Mouse (Mus musculus) liver, embryonic 16.5 days (tissue): Measurements from ENCODE around the gene Sec24d. TPM values are rescaled to one million over a fixed set of nuclear protein-coding genes. Genes with fewer than 3 reads are reported as not detected.
A peak's percentile ranks its signal among the peaks of the same experiment; 100 is the strongest.

Experiments used
- ATAC-seq: fragments of 200-750 bp; cut with Nextera tagmentation; 2 replicates; pipeline ENCODE4 v1.8.0; 2017; ENCODE audit warnings: low read depth, mild to moderate bottlenecking, moderate number of reproducible peaks, moderate library complexity
- H3K27ac ChIP-seq: fragments of 300-500 bp; sonication (generic); 2 replicates; pipeline ENCODE4 v1.5.1; 2014; ENCODE audit warnings: mild to moderate bottlenecking, low read length
- H3K27me3 ChIP-seq: fragments of 300-500 bp; sonication (generic); 2 replicates; pipeline ENCODE4 v1.6.1; 2014; ENCODE audit warnings: low read depth, low read length, mixed read lengths; ENCODE audit not compliant: control insufficient read depth, insufficient read depth
- H3K36me3 ChIP-seq: fragments of 300-500 bp; sonication (generic); 2 replicates; pipeline ENCODE4 v1.6.1; 2014; ENCODE audit warnings: mild to moderate bottlenecking; ENCODE audit not compliant: control insufficient read depth, insufficient read depth
- H3K4me1 ChIP-seq: fragments of 300-500 bp; sonication (generic); 2 replicates; pipeline ENCODE4 v1.6.1; 2014; ENCODE audit warnings: low read depth, low read length, mixed read lengths; ENCODE audit not compliant: control insufficient read depth
- H3K4me2 ChIP-seq: fragments of 300-500 bp; sonication (generic); 2 replicates; pipeline ENCODE4 v1.6.1; 2014; ENCODE audit warnings: low read depth, low read length, mixed read lengths
- H3K4me3 ChIP-seq: fragments of 300-500 bp; sonication (generic); 2 replicates; pipeline ENCODE4 v1.5.1; 2014; ENCODE audit warnings: low read depth, mild to moderate bottlenecking, low read length
- H3K9ac ChIP-seq: fragments of 300-500 bp; sonication (generic); 2 replicates; pipeline ENCODE4 v1.6.1; 2014; ENCODE audit warnings: low read depth, low read length
- H3K9me3 ChIP-seq: fragments of 300-500 bp; sonication (generic); replicated peaks from 2 replicates; pipeline ENCODE4 v1.6.1; 2016; ENCODE audit warnings: low read length; ENCODE audit not compliant: control insufficient read depth
- WGBS: fragments of 180-500 bp; shearing (Covaris S2); extraction: QIAGEN DNeasy Blood & Tissue Kit; methylation state at CpG from one replicate; pipeline ENCODE4 v1.1.7; 2014; ENCODE audit not compliant: insufficient replicate concordance; 5-methylcytosine and 5-hydroxymethylcytosine counted together
- polyA plus RNA-seq: library from polyadenylated mRNA; unstranded; fragments of >200 nt; fragmentation: Nextera tagmentation; extraction: Ambion mirVana; gene quantifications from 2 replicates; pipeline ENCODE4 v1.2.1, GENCODE M21; 2015

Sec24d gene
- polyA plus RNA-seq, 1 experiment from 2014 or later = 25.1 TPM

DNA sequence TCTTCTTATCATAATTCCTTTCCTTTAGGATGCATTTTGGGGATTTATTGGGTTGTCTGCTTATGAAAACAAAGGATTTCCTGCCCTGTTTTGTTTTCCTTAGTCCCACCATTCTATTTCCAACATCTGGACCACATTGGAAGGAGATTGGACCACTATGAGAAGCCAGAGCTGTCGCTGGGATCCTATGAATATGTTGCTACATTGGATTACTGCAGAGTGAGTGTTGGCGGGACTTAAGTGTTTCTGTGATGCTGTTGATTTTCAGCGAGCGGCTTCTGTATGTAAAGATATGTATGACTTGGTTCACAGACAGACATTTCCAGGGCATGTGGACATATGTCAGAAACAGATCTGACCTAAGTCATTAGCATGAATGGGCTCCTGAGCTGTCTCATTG, 63.0 kb downstream of the Sec24d start:
- 68% methylated on average over 4 of the region's 4 CpGs for whole genome bisulfite sequencing

DNA sequence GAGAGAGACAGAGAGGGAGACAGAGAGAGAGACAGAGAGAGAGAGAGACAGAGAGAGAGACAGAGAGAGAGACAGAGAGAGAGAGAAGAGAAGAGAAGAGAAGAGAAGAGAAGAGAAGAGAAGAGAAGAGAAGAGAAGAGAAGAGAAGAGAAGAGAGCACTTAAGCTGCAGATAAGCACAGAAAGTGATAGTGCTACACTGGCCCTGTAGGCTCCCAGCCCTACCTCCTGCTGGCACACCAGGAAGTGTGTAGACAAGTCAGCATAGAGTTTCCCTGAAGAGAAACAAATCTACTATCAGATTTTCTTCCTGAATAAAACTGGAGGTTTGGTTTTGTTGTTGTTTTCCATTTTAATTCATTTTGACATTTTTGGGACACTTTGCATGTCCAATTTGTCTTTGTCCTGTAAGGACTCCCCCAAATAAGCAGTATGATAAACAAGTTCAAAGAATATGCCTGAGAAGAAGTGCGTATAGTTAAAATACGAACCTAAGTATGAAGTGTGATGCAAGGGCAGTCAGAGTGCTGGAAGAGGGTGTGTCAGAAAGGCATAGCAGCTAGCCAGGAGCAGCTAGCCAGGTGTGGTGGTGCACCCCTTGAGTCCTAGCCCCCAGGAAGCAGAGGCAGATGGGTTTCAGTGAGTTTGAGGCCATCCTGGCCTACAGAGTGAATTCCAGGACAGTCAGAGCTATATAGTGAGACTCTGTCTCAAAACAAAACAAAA, 65.2 kb downstream of the Sec24d start:
- no peaks in the 10 kb centered on the region for H3K9me3 ChIP-seq
- ATAC-seq = no peak
- H3K36me3 ChIP-seq = no peaks in the 10 kb centered on the region
- H3K9ac ChIP-seq = no peak overlapping the region
- H3K4me1 ChIP-seq = no peaks in the 10 kb centered on the region
- no peak overlapping the region for H3K4me2 ChIP-seq
- no peaks in the 10 kb centered on the region for H3K27me3 ChIP-seq
- H3K27ac ChIP-seq = no peak overlapping the region
- no peak overlapping the region for H3K4me3 ChIP-seq
- WGBS = 64% methylated on average over 2 of the region's 2 CpGs

More for the DNA sequence above, 63.0 kb downstream of the Sec24d start:
- H3K4me2 ChIP-seq = no peak overlapping the region
- no peak overlapping the region for H3K4me3 ChIP-seq
- H3K27me3 ChIP-seq = no peaks in the 10 kb centered on the region
- no peak for ATAC-seq
- H3K9me3 ChIP-seq = no peaks in the 10 kb centered on the region
- no peak overlapping the region for H3K27ac ChIP-seq
- H3K36me3 ChIP-seq = no peaks in the 10 kb centered on the region
- H3K4me1 ChIP-seq = no peaks in the 10 kb centered on the region
- no peak overlapping the region for H3K9ac ChIP-seq

DNA sequence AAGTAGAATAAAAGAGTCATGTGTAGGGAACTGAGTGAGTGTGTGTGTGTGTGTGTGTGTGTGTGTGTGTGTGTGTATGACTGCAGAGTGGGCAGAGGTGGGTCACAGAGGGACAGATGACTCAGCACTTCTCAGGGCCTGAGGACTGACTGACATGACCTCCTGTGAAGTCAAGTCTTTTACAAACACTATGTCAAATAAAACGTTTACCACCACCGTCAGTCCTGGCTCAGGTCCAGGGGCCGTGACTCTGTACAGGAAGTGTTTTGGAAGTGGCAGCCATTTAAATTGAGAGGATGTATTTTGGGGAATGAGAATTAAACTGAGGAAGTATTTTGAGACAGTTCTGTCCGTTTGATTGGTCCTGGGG, 65.8 kb downstream of the Sec24d start:
- no peaks in the 10 kb centered on the region for H3K36me3 ChIP-seq
- H3K9me3 ChIP-seq = no peaks in the 10 kb centered on the region
- H3K4me3 ChIP-seq = no peak overlapping the region
- H3K4me2 ChIP-seq = no peak overlapping the region
- H3K4me1 ChIP-seq = no peaks in the 10 kb centered on the region
- ATAC-seq = peak; percentile 81
- no peak overlapping the region for H3K9ac ChIP-seq
- 24% methylated on average over 4 of the region's 4 CpGs for WGBS
- H3K27me3 ChIP-seq = no peaks in the 10 kb centered on the region
- H3K27ac ChIP-seq = no peak overlapping the region

DNA sequence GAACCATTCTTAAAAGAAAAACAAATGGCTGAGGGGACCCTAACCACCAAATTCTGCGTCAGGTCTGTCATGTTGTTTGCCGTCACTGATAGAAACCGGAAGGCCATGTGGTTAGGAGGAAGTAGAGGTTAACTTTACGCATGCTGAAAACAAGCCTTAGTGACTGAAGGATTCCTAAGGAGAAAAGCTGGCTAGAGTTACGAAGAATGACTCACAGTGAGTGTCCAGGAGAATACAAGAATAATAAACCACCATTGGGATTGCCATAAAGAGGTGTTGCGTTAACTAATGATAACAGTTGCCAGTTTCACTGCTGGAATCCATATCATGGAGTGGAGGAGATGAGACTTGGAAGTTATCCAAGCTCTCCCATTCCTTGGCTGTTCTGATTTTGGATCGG, 67.7 kb downstream of the Sec24d start:
- no peak overlapping the region for H3K4me2 ChIP-seq
- no peaks in the 10 kb centered on the region for H3K9me3 ChIP-seq
- no peak for ATAC-seq
- no peaks in the 10 kb centered on the region for H3K27me3 ChIP-seq
- 41% methylated on average over 7 of the region's 7 CpGs for WGBS
- no peak overlapping the region for H3K27ac ChIP-seq
- no peak overlapping the region for H3K4me3 ChIP-seq
- no peaks in the 10 kb centered on the region for H3K36me3 ChIP-seq
- no peaks in the 10 kb centered on the region for H3K4me1 ChIP-seq
- H3K9ac ChIP-seq = no peak overlapping the region

DNA sequence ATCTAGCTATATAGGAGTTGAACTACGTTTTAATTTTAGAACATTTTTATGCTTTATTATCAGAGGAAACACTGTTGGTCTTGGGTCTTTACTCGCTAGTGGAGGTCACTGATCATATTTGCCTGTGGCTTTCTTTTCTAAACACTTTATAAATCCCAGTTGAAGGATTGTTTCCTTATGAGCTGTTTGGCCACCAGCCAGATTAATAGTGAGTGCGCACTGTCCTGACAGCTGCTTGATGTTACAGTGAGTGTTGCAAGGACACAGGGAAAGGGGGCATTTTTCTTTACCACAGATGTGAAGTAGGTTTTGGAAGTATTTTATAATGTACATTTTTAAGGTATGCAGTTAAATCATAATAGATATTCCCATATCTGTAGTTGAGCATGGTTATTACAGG, 68.2 kb downstream of the Sec24d start:
- Histone ChIP-seq H3K4me1 (no peaks in the 10 kb centered on the region), H3K4me2 (no peak overlapping the region), H3K9ac (no peak overlapping the region), H3K27ac (no peak overlapping the region), H3K36me3 (no peaks in the 10 kb centered on the region), H3K9me3 (no peaks in the 10 kb centered on the region), H3K4me3 (no peak overlapping the region), H3K27me3 (no peaks in the 10 kb centered on the region)
- no peak for ATAC-seq
- 55% methylated on average over 3 of the region's 3 CpGs for WGBS

DNA sequence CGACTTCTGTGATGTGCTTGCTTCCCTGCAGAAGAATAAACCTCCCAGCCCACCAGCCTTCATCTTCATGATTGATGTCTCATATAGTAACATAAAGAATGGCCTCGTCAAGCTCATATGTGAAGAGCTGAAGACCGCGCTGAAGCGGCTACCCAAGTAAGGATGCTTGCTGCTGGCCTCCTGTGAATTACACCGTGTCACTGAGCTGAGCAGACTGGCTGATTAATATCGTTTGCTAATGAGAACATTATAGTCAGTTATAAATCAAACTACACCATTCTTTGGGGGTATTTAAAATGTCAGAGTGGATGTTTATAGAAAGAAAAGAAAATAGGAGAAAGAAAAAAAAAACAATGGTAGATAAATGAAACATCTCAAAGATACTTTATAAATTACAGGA, 69.2 kb downstream of the Sec24d start:
- Histone ChIP-seq H3K4me2 (no peak overlapping the region), H3K4me3 (no peak overlapping the region), H3K36me3 (no peaks in the 10 kb centered on the region), H3K27me3 (no peaks in the 10 kb centered on the region), H3K4me1 (no peaks in the 10 kb centered on the region), H3K27ac (no peak overlapping the region), H3K9ac (no peak overlapping the region), H3K9me3 (no peaks in the 10 kb centered on the region)
- no peak for ATAC-seq
- 70% methylated on average over 7 of the region's 7 CpGs for WGBS

DNA sequence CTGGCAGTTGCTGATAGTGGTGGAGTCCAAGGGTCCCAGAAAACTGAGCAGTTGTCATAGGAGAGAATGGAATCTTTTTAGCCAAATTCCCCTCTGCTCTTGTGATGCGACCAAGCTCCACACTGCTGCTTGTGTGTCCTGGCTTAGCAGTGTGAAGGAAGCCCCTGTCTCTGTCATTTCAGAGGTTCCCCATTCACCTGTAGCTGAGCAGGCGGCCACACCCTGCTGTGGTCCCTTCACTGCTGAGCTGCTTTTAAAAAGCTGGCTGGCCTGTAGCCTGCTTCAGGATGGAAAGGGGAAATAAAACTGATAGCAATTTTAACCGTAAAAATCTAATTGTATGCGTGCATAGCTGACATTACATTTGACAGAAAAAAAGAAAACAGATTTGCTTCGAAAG, 69.7 kb downstream of the Sec24d start:
- Histone ChIP-seq H3K4me2 (no peak overlapping the region), H3K9ac (no peak overlapping the region), H3K27ac (no peak overlapping the region), H3K4me1 (no peaks in the 10 kb centered on the region), H3K36me3 (no peaks in the 10 kb centered on the region), H3K4me3 (no peak overlapping the region), H3K27me3 (no peaks in the 10 kb centered on the region), H3K9me3 (no peaks in the 10 kb centered on the region)
- no peak for ATAC-seq
- 60% methylated on average over 5 of the region's 5 CpGs for WGBS

DNA sequence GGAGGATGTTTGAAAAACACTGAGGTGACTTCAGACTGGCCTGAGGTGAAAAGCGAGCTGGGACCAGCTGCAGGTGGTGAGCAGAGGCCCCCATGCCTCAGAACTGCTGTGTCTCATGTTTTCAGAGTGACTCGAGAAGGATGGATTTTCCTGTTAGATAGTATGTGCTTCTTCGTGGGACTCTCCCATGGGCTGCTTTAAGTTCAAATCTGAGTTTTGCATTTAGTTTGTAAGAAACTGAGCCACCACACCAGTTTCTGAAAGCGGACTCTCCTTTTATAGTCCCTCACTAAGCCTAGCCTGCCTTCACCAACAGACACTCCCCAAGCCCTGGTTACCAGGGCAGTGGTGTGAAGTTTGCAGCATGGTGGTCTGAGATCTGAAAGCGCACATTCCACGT, 70.6 kb downstream of the Sec24d start:
- Histone ChIP-seq H3K4me1 (no peaks in the 10 kb centered on the region), H3K27me3 (no peaks in the 10 kb centered on the region), H3K9me3 (no peaks in the 10 kb centered on the region), H3K4me3 (no peak overlapping the region), H3K4me2 (no peak overlapping the region), H3K36me3 (no peaks in the 10 kb centered on the region), H3K27ac (no peak overlapping the region), H3K9ac (no peak overlapping the region)
- ATAC-seq = no peak
- 65% methylated on average over 6 of the region's 6 CpGs for WGBS

DNA sequence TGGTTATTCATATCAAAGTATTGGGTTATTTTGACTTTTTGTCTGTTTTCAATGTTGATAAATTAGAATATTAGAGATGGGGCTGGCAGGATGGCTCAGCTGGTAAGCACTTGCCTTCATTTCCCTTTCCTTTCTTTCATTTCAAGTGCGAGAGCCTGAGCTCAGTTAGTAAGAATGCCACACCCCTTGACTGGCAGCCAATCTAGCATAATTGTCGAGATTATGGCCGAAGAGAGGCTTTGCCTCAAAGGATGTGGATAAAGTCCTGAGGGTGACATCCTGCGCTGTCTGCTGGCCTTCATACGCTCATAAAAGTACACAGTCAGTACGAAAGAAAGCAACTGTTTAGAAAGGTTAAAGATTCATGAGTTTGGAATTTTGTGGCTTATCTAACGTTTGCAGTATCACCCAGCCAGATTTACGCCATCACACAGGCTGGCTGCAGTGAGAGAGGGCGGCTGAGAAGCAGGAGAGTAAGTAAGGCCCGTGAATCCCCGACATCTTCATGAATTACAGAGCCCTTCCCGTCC, 71.5 kb downstream of the Sec24d start:
- Histone ChIP-seq H3K4me2 (no peak overlapping the region), H3K4me1 (no peaks in the 10 kb centered on the region), H3K27me3 (no peaks in the 10 kb centered on the region), H3K4me3 (no peak overlapping the region), H3K9ac (no peak overlapping the region), H3K9me3 (no peaks in the 10 kb centered on the region), H3K36me3 (no peaks in the 10 kb centered on the region), H3K27ac (no peak overlapping the region)
- ATAC-seq = no peak
- 51% methylated on average over 12 of the region's 12 CpGs for WGBS
